Mouse (Mus musculus): ENCODE measurements at regions not wholly inside any gene's neighbourhood (a gene's known extent, or its start where the extent isn't known, plus 50 kb on each side); places are given as distances from the start of the nearest gene placed in this dataset.

- WGBS (ENCODE audit: insufficient replicate concordance) = 64% methylated on average over 3 of the region's 3 CpGs
- ATAC-seq (ENCODE audit: insufficient read depth) = no peak
These were observed 204.8 kb downstream of the Plk2 start for GRCm38 (mm10) chr13:110599666-110600065.

GRCm38 (mm10) chr13:110600377-110600776 is 205.5 kb downstream of the Plk2 start:
- Histone ChIP-seq H3K4me2 (no peak overlapping the region), H3K36me3 (replicated peaks) (no peaks in the 10 kb centered on the region), H3K27ac (replicated peaks) (no peak overlapping the region), H3K27me3 (no peaks in the 10 kb centered on the region), H3K9ac (no peak overlapping the region), H3K4me1 (replicated peaks) (no peaks in the 10 kb centered on the region), H3K9me3 (replicated peaks) (no peaks in the 10 kb centered on the region), H3K4me3 (replicated peaks) (no peak overlapping the region)
- WGBS (ENCODE audit: insufficient replicate concordance) = 66% methylated on average over 9 of the region's 9 CpGs
- no peak for ATAC-seq (ENCODE audit: insufficient read depth)

More at GRCm38 (mm10) chr13:110599666-110600065, 204.8 kb downstream of the Plk2 start:
- Histone ChIP-seq H3K9me3 (replicated peaks) (no peaks in the 10 kb centered on the region), H3K9ac (no peak overlapping the region), H3K4me1 (replicated peaks) (no peaks in the 10 kb centered on the region), H3K27ac (replicated peaks) (no peak overlapping the region), H3K36me3 (replicated peaks) (no peaks in the 10 kb centered on the region), H3K27me3 (no peaks in the 10 kb centered on the region), H3K4me2 (no peak overlapping the region), H3K4me3 (replicated peaks) (no peak overlapping the region)

- Histone ChIP-seq H3K9me3 (replicated peaks) (no peaks in the 10 kb centered on the region), H3K27me3 (no peaks in the 10 kb centered on the region), H3K36me3 (replicated peaks) (no peaks in the 10 kb centered on the region), H3K4me2 (no peak overlapping the region), H3K4me1 (replicated peaks) (no peaks in the 10 kb centered on the region), H3K4me3 (replicated peaks) (no peak overlapping the region), H3K27ac (replicated peaks) (no peak overlapping the region), H3K9ac (no peak overlapping the region)
- 63% methylated on average over 5 of the region's 5 CpGs for WGBS (ENCODE audit: insufficient replicate concordance)
- no peak for ATAC-seq (ENCODE audit: insufficient read depth)
These were observed 206.5 kb downstream of the Plk2 start for GRCm38 (mm10) chr13:110601352-110601751.

- Histone ChIP-seq H3K27me3 (no peaks in the 10 kb centered on the region), H3K9ac (no peak overlapping the region), H3K36me3 (replicated peaks) (no peaks in the 10 kb centered on the region), H3K4me2 (no peak overlapping the region), H3K9me3 (replicated peaks) (no peaks in the 10 kb centered on the region), H3K4me1 (replicated peaks) (no peaks in the 10 kb centered on the region), H3K27ac (replicated peaks) (no peak overlapping the region), H3K4me3 (replicated peaks) (no peak overlapping the region)
- 53% methylated on average over 6 of the region's 6 CpGs for WGBS (ENCODE audit: insufficient replicate concordance)
- no peak for ATAC-seq (ENCODE audit: insufficient read depth)
These were observed 207.0 kb downstream of the Plk2 start for GRCm38 (mm10) chr13:110601840-110602239.

GRCm38 (mm10) chr13:110602894-110603293 is 208.0 kb downstream of the Plk2 start:
- no peak overlapping the region for H3K4me2 ChIP-seq
- H3K4me3 ChIP-seq (replicated peaks) = no peak overlapping the region
- no peaks in the 10 kb centered on the region for H3K9me3 ChIP-seq (replicated peaks)
- no peak for ATAC-seq (ENCODE audit: insufficient read depth)
- no peak overlapping the region for H3K9ac ChIP-seq
- H3K36me3 ChIP-seq (replicated peaks) = no peaks in the 10 kb centered on the region
- 64% methylated on average over 1 of the region's 1 CpGs for WGBS (ENCODE audit: insufficient replicate concordance)
- no peaks in the 10 kb centered on the region for H3K4me1 ChIP-seq (replicated peaks)
- no peak overlapping the region for H3K27ac ChIP-seq (replicated peaks)
- no peaks in the 10 kb centered on the region for H3K27me3 ChIP-seq

GRCm38 (mm10) chr13:110619010-110619409 is 224.2 kb downstream of the Plk2 start:
- no peaks in the 10 kb centered on the region for H3K4me1 ChIP-seq (replicated peaks)
- H3K36me3 ChIP-seq (replicated peaks) = no peaks in the 10 kb centered on the region
- H3K4me3 ChIP-seq (replicated peaks) = no peak overlapping the region
- ATAC-seq (ENCODE audit: insufficient read depth) = no peak
- H3K27ac ChIP-seq (replicated peaks) = no peak overlapping the region
- H3K9me3 ChIP-seq (replicated peaks) = no peaks in the 10 kb centered on the region
- H3K27me3 ChIP-seq = no peaks in the 10 kb centered on the region
- H3K4me2 ChIP-seq = no peak overlapping the region
- WGBS (ENCODE audit: insufficient replicate concordance) = 50% methylated on average over 6 of the region's 6 CpGs
- H3K9ac ChIP-seq = no peak overlapping the region

GRCm38 (mm10) chr13:110627136-110627535 is 232.3 kb downstream of the Plk2 start:
- H3K4me3 ChIP-seq (replicated peaks) = no peak overlapping the region
- ATAC-seq (ENCODE audit: insufficient read depth) = no peak
- no peak overlapping the region for H3K9ac ChIP-seq
- H3K9me3 ChIP-seq (replicated peaks) = no peaks in the 10 kb centered on the region
- no peaks in the 10 kb centered on the region for H3K36me3 ChIP-seq (replicated peaks)
- H3K27ac ChIP-seq (replicated peaks) = no peak overlapping the region
- H3K27me3 ChIP-seq = no peaks in the 10 kb centered on the region
- WGBS (ENCODE audit: insufficient replicate concordance) = 60% methylated on average over 6 of the region's 6 CpGs
- no peak overlapping the region for H3K4me2 ChIP-seq
- no peaks in the 10 kb centered on the region for H3K4me1 ChIP-seq (replicated peaks)

- H3K9ac ChIP-seq = no peak overlapping the region
- ATAC-seq (ENCODE audit: insufficient read depth) = no peak
- H3K4me1 ChIP-seq (replicated peaks) = no peaks in the 10 kb centered on the region
- H3K4me2 ChIP-seq = no peak overlapping the region
- H3K27ac ChIP-seq (replicated peaks) = no peak overlapping the region
- no peaks in the 10 kb centered on the region for H3K36me3 ChIP-seq (replicated peaks)
- H3K9me3 ChIP-seq (replicated peaks) = no peaks in the 10 kb centered on the region
- H3K4me3 ChIP-seq (replicated peaks) = no peak overlapping the region
- no peaks in the 10 kb centered on the region for H3K27me3 ChIP-seq
- WGBS (ENCODE audit: insufficient replicate concordance) = 46% methylated on average over 9 of the region's 9 CpGs
These were observed 232.9 kb downstream of the Plk2 start for GRCm38 (mm10) chr13:110627732-110628131.

GRCm38 (mm10) chr13:110628201-110628600 is 233.4 kb downstream of the Plk2 start:
- 74% methylated on average over 1 of the region's 1 CpGs for WGBS (ENCODE audit: insufficient replicate concordance)
- no peaks in the 10 kb centered on the region for H3K4me1 ChIP-seq (replicated peaks)
- H3K4me2 ChIP-seq = no peak overlapping the region
- no peaks in the 10 kb centered on the region for H3K36me3 ChIP-seq (replicated peaks)
- H3K27me3 ChIP-seq = no peaks in the 10 kb centered on the region
- no peak for ATAC-seq (ENCODE audit: insufficient read depth)
- H3K27ac ChIP-seq (replicated peaks) = no peak overlapping the region
- no peak overlapping the region for H3K4me3 ChIP-seq (replicated peaks)
- no peaks in the 10 kb centered on the region for H3K9me3 ChIP-seq (replicated peaks)
- H3K9ac ChIP-seq = no peak overlapping the region

GRCm38 (mm10) chr13:110633261-110633781 is 238.5 kb downstream of the Plk2 start:
- no peaks in the 10 kb centered on the region for H3K4me1 ChIP-seq (replicated peaks)
- no peaks in the 10 kb centered on the region for H3K27me3 ChIP-seq
- WGBS (ENCODE audit: insufficient replicate concordance) = 66% methylated on average over 3 of the region's 3 CpGs
- H3K9me3 ChIP-seq (replicated peaks) = no peaks in the 10 kb centered on the region
- ATAC-seq (ENCODE audit: insufficient read depth) = no peak
- no peak overlapping the region for H3K4me3 ChIP-seq (replicated peaks)
- no peak overlapping the region for H3K9ac ChIP-seq
- no peak overlapping the region for H3K4me2 ChIP-seq
- no peak overlapping the region for H3K27ac ChIP-seq (replicated peaks)
- H3K36me3 ChIP-seq (replicated peaks) = no peaks in the 10 kb centered on the region

- Histone ChIP-seq H3K36me3 (replicated peaks) (no peaks in the 10 kb centered on the region), H3K4me3 (replicated peaks) (no peak overlapping the region), H3K4me2 (no peak overlapping the region), H3K9ac (no peak overlapping the region), H3K4me1 (replicated peaks) (no peaks in the 10 kb centered on the region), H3K27me3 (no peaks in the 10 kb centered on the region), H3K27ac (replicated peaks) (no peak overlapping the region), H3K9me3 (replicated peaks) (no peaks in the 10 kb centered on the region)
- WGBS (ENCODE audit: insufficient replicate concordance) = 57% methylated on average over 1 of the region's 1 CpGs
- no peak for ATAC-seq (ENCODE audit: insufficient read depth)
These were observed 239.1 kb downstream of the Plk2 start for GRCm38 (mm10) chr13:110633899-110634298.

GRCm38 (mm10) chr13:110642792-110643191 is 247.9 kb downstream of the Plk2 start:
- H3K4me2 ChIP-seq = no peak overlapping the region
- no peaks in the 10 kb centered on the region for H3K9me3 ChIP-seq (replicated peaks)
- no peak overlapping the region for H3K27ac ChIP-seq (replicated peaks)
- 58% methylated on average over 3 of the region's 3 CpGs for WGBS (ENCODE audit: insufficient replicate concordance)
- H3K9ac ChIP-seq = no peak overlapping the region
- H3K36me3 ChIP-seq (replicated peaks) = no peaks in the 10 kb centered on the region
- no peaks in the 10 kb centered on the region for H3K27me3 ChIP-seq
- ATAC-seq (ENCODE audit: insufficient read depth) = no peak
- no peaks in the 10 kb centered on the region for H3K4me1 ChIP-seq (replicated peaks)
- H3K4me3 ChIP-seq (replicated peaks) = no peak overlapping the region
